Mouse (Mus musculus) T-helper 2 cell (primary cell): ENCODE measurements around the gene Slc6a9.

Source experiments
- in situ Hi-C: fragments of 300-600 bp; cut with MboI, MseI; formaldehyde crosslinking; loops from one replicate; pipeline ENCODE4 v1.15.1; 2025; ENCODE audit warnings: high pct_unique_total_duplicates

Gene Slc6a9

GRCm38 (mm10) chr4:117834457-117834844, at the start of gene Slc6a9:
Slc6a9 (plus strand) TSS chr4:117834506.
- in situ Hi-C loops = loop anchor here (5.0 kb wide), 1 partner anchor 48 kb away; the partner anchor contains the start of gene B4galt2

- in situ Hi-C loops = no loop called here
Observed at GRCm38 (mm10) chr4:117786963-117787362, 47.3 kb upstream of the Slc6a9 start.

GRCm38 (mm10) chr4:117788308-117788707, 46.0 kb upstream of the Slc6a9 start:
- in situ Hi-C loops = no loop called here

GRCm38 (mm10) chr4:117799904-117800303, 34.4 kb upstream of the Slc6a9 start:
- in situ Hi-C loops = loop anchor here (10.0 kb wide), 1 partner anchor 285 kb away; no protein-coding TSS in a partner anchor

- in situ Hi-C loops = loop anchor here (10.0 kb wide), 1 partner anchor 278 kb away; no protein-coding TSS in a partner anchor
Observed at GRCm38 (mm10) chr4:117806992-117807391, 27.3 kb upstream of the Slc6a9 start.

- in situ Hi-C loops = no loop called here
Observed at GRCm38 (mm10) chr4:117810933-117811332, 23.4 kb upstream of the Slc6a9 start.

- in situ Hi-C loops = no loop called here
Observed at GRCm38 (mm10) chr4:117813591-117814192, 20.6 kb upstream of the Slc6a9 start.

GRCm38 (mm10) chr4:117814333-117814732, 20.0 kb upstream of the Slc6a9 start:
- in situ Hi-C loops = no loop called here

GRCm38 (mm10) chr4:117816776-117817175, 17.5 kb upstream of the Slc6a9 start:
- in situ Hi-C loops = no loop called here

GRCm38 (mm10) chr4:117818032-117818431, 16.3 kb upstream of the Slc6a9 start:
- in situ Hi-C loops = no loop called here

- in situ Hi-C loops = no loop called here
Observed at GRCm38 (mm10) chr4:117828572-117829145, 5.6 kb upstream of the Slc6a9 start.

GRCm38 (mm10) chr4:117829260-117830123, 4.8 kb upstream of the Slc6a9 start:
- in situ Hi-C loops = loop anchor here (5.0 kb wide), 1 partner anchor 53 kb away; the partner anchor contains the start of gene B4galt2

- in situ Hi-C loops = loop anchor here (5.0 kb wide), 1 partner anchor 52 kb away; the partner anchor contains the start of gene B4galt2
Observed at GRCm38 (mm10) chr4:117830124-117830551, 4.2 kb upstream of the Slc6a9 start.

- in situ Hi-C loops = loop anchor here (5.0 kb wide), 1 partner anchor 52 kb away; the partner anchor contains the start of gene B4galt2
Observed at GRCm38 (mm10) chr4:117830801-117831200, 3.5 kb upstream of the Slc6a9 start.

- in situ Hi-C loops = loop anchor here (5.0 kb wide), 1 partner anchor 51 kb away; the partner anchor contains the start of gene B4galt2
Observed at GRCm38 (mm10) chr4:117831499-117831898, 2.8 kb upstream of the Slc6a9 start.

- in situ Hi-C loops = loop anchor here (5.0 kb wide), 1 partner anchor 50 kb away; the partner anchor contains the start of gene B4galt2
Observed at GRCm38 (mm10) chr4:117831920-117832691, 2.2 kb upstream of the Slc6a9 start.

GRCm38 (mm10) chr4:117834845-117835530, 682 bp downstream of the Slc6a9 start:
- in situ Hi-C loops = loop anchor here (5.0 kb wide), 1 partner anchor 47 kb away; the partner anchor contains the start of gene B4galt2

GRCm38 (mm10) chr4:117835531-117836111, 1.3 kb downstream of the Slc6a9 start:
- in situ Hi-C loops = no loop called here

GRCm38 (mm10) chr4:117836204-117836767, 2.0 kb downstream of the Slc6a9 start:
- in situ Hi-C loops = no loop called here

GRCm38 (mm10) chr4:117837271-117837670, 3.0 kb downstream of the Slc6a9 start:
- in situ Hi-C loops = no loop called here
